Mouse (Mus musculus) kidney, adult 2 months (tissue): ENCODE results near the gene Hpcal1. TPM values are rescaled to one million over a fixed set of nuclear protein-coding genes. Genes with fewer than 3 reads are reported as not detected.
A peak's percentile ranks its signal among the peaks of the same experiment; 100 is the strongest.

Source experiments
- DNase-seq: peaks from one replicate; pipeline ENCODE4 v3.0.0; 2021
- H3K27ac ChIP-seq: fragments of 200-500 bp; 2 replicates; pipeline ENCODE4 v1.5.1; 2012; ENCODE audit warnings: low read depth, low read length, control low read depth, inconsistent platforms; ENCODE audit not compliant: insufficient read depth
- H3K27me3 ChIP-seq: fragments of 200-500 bp; replicated peaks from 2 replicates; pipeline ENCODE4 v1.6.1; 2012; ENCODE audit warnings: mild to moderate bottlenecking, moderate library complexity, low read length, inconsistent platforms; ENCODE audit not compliant: control insufficient read depth, insufficient read depth
- H3K36me3 ChIP-seq: fragments of 200-500 bp; 2 replicates; pipeline ENCODE4 v1.6.1; 2012; ENCODE audit warnings: mild to moderate bottlenecking, moderate library complexity, low read length, inconsistent platforms; ENCODE audit not compliant: control insufficient read depth, insufficient read depth
- H3K4me1 ChIP-seq: fragments of 200-500 bp; 2 replicates; pipeline ENCODE4 v1.6.1; 2011; ENCODE audit warnings: low read length; ENCODE audit not compliant: control insufficient read depth, insufficient read depth
- H3K4me3 ChIP-seq: fragments of 200-500 bp; 2 replicates; pipeline ENCODE4 v1.5.1; 2011; ENCODE audit warnings: mild to moderate bottlenecking, low read depth, low read length, control low read depth; ENCODE audit not compliant: insufficient read depth
- CTCF ChIP-seq: fragments of 200-500 bp; conservative IDR thresholded peaks from 2 replicates; pipeline ENCODE4 v1.5.1; 2011; ENCODE audit warnings: low read depth, mild to moderate bottlenecking, control low read depth, low read length, moderate library complexity, mixed read lengths; ENCODE audit not compliant: insufficient read depth, insufficient read length
- POLR2A ChIP-seq: fragments of 200-500 bp; IDR thresholded peaks from one replicate; pipeline ENCODE4 v1.6.1; 2011; ENCODE audit warnings: low read depth, low read length, control low read depth
- WGBS: fragments of 180-500 bp; shearing (Covaris S2); methylation state at CpG from one replicate; pipeline ENCODE4 v1.1.7; 2018; 5-methylcytosine and 5-hydroxymethylcytosine counted together
- polyA plus RNA-seq: library from polyadenylated mRNA; depleted of rRNA; stranded (reverse); fragments of >200 nt; gene quantifications from 2 replicates; pipeline ENCODE4 v1.2.3, GENCODE M21; 2012

Gene Hpcal1
- polyA plus RNA-seq, 1 experiment: 128 TPM

DNA sequence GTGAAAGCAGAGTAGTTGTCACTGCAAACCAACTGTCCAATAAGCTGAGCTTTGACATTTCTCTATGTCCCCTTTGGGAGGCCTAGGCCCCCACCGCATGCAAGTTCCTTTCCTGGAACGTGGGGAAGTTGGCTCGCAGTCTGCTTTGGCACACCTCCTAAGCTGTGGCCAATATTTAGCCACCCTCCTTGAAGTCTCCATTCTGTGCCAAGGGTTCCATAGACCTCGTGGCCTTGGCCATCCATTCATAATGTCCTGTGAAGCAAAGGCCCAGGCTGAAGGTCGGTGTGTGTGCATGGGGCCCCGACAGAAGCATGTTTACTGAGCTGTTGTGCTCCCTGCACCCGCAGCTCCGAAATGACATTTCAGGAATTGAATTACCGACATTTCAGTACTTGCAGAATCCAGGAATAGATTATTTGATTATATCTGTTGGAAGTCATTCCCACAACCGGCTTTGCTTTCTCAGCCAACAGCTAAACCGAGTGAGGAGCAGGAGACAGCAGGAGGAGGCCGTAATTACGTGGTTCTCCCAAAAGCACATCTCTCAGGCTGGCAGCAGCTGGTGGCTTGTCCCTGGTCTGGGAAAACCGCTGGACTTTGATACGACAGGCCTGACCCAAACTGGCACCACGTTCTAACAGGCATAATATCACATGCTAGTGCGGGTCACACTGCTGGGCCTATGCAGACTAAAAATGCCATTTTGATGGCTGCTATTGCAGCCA is 51.1 kb downstream of the Hpcal1 start:
- no peak overlapping the region for H3K4me3 ChIP-seq
- DNase-seq: peak; percentile 97
- H3K4me1 ChIP-seq: peaks cover 52% of the 10 kb centered on the region
- H3K36me3 ChIP-seq: no peaks in the 10 kb centered on the region
- WGBS: 16% methylated on average over 17 of the region's 17 CpGs
- no peaks in the 10 kb centered on the region for H3K27me3 ChIP-seq
- TF ChIP-seq POLR2A (no peak), CTCF (no peak)
- H3K27ac ChIP-seq: peak overlapping the region; percentile 65

DNA sequence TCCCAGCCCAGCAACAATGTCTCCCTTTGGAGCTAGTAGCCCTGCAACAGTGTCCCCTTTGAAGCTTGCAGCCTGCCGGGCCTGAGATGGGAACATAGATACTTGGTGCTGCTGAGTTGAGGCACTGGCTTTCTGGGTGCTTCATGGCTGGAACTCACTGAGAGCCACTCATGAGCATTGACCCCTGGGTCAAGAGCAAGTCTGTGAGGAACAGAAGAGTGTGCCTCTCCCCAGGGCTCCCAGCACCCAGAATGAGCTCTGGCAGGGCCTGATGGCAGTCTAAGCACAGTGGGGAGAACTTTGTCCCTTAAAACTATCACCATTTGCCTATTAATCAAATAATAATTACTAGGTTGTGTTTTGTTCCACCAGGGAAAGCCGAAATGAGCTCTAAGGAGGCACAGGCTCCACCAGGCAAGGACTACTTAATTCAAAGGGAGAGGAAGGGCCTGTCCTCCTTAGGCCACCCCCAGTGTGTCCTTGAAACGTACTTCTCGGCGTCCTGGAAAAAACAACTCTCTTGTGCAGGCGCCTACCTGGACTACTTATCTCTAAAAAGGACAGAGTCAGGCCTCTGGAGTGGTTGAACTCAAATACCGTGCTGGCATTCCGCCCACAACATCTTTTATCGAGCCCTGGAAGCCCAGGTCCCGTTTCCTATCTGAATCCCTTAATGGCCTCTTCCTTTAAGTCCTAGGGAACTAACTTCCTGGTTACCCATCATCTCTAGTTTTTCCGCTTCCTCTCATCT is 52.1 kb downstream of the Hpcal1 start:
- Histone ChIP-seq H3K36me3 (no peaks in the 10 kb centered on the region), H3K27me3 (no peaks in the 10 kb centered on the region), H3K4me1 (peaks cover 61% of the 10 kb centered on the region), H3K4me3 (no peak overlapping the region), H3K27ac (peak overlapping the region; percentile 65)
- peak; percentile 66 for DNase-seq
- TF ChIP-seq POLR2A (no peak), CTCF (no peak)
- WGBS: 37% methylated on average over 11 of the region's 11 CpGs

DNA sequence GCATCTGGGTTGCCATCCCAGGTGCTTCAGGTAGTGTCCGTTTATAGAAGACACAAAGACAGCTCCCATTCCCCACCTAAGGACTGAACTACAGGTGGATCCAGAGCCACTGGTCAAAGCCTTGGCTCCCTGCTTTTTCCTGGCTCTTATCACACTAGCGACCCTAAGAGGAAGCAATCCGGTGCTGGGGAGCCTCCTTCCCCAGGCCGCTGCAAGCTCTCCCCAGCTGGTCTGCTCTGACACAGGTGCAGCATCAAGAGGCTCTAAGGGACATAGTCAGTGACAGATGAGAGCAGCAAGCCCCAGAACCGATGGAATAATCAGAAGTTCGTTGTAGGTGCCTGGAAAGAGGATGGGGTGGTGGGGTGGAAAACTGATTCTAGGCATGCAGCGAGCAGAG is 54.8 kb downstream of the Hpcal1 start:
- no peak for DNase-seq
- H3K4me1 ChIP-seq: peaks cover 67% of the 10 kb centered on the region

DNA sequence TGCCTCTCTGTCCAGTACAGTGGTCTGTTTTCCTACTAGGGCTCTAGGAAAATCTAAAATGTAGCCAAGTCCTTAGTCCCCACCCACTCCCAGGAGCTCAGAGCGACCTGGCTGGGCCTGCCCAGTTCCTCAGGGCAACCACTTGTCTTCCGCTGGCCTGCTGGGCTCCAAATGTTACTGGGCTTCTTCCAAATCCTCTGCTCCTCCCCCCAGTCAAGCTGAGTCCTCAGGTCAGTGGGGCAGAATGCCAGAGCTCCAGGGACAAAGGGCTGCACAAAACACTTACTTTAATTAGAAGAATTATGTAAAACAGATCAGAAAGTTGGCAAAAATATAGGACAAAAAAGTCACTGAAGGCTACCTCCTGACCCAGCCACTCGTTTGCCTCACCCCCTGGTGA is 56.1 kb downstream of the Hpcal1 start:
- TF ChIP-seq CTCF (no peak), POLR2A (no peak)
- H3K4me1 ChIP-seq: peaks cover 70% of the 10 kb centered on the region
- H3K4me3 ChIP-seq: no peak overlapping the region
- DNase-seq: peak; percentile 99
- 3% methylated on average over 3 of the region's 3 CpGs for WGBS
- H3K27me3 ChIP-seq: no peaks in the 10 kb centered on the region
- peak overlapping the region; percentile 66 for H3K27ac ChIP-seq
- H3K36me3 ChIP-seq: no peaks in the 10 kb centered on the region

More for the DNA sequence above, 54.8 kb downstream of the Hpcal1 start:
- no peak overlapping the region for H3K27ac ChIP-seq
- 84% methylated on average over 7 of the region's 7 CpGs for WGBS
- TF ChIP-seq CTCF (no peak), POLR2A (no peak)
- no peaks in the 10 kb centered on the region for H3K36me3 ChIP-seq
- H3K27me3 ChIP-seq: no peaks in the 10 kb centered on the region
- H3K4me3 ChIP-seq: no peak overlapping the region

DNA sequence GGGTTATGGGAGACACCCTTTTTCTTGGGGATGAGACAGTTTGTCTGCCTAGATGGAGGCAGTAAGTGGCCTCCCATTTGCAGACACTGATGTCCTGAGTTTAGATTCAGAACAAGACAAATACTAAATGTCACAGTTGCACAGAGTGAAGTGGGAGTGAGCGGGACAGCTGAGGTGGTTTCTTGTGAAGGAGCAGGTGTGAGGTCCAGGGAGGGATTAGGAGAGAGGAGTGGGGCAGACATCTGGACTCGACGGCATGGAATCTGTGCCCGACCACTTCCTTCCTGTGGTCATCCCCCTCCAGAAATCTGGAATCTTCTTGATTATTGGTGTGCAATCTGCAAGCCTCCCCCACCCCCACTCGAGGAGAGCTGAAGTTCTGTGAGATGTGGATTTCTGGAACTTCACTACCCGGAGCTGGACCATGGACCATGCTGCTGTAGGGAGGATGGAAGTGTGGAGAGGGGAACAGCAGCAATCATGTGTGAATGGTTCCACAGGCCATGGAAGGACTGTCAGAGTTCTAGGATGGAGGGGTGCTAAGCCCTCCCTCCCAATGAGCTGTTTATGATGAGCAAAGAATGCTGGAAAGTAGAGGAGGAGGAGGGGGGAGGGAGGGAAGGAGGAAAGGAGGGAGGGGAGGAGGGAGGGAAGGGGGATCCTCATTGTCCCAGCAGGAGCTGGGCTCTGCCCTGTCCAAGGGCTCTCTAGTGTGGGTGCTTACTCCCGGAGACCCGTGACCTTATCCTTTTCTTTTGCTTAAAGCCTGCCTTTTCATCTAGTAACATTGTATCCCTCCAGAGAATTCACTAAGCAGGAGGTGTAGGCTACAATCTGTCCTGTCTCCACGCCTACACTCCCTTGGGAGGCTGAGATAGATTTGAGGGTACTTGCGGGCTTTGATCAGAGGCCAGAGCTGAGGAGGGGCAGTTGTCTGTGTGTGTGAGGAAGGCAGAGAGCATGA is 56.8 kb downstream of the Hpcal1 start:
- WGBS: 34% methylated on average over 10 of the region's 10 CpGs
- Histone ChIP-seq H3K4me3 (no peak overlapping the region), H3K36me3 (no peaks in the 10 kb centered on the region), H3K27me3 (no peaks in the 10 kb centered on the region), H3K27ac (peak overlapping the region; percentile 48), H3K4me1 (peaks cover 66% of the 10 kb centered on the region)
- no peak for TF ChIP-seq CTCF
- TF ChIP-seq POLR2A: no peak
- DNase-seq: peak; percentile 38

DNA sequence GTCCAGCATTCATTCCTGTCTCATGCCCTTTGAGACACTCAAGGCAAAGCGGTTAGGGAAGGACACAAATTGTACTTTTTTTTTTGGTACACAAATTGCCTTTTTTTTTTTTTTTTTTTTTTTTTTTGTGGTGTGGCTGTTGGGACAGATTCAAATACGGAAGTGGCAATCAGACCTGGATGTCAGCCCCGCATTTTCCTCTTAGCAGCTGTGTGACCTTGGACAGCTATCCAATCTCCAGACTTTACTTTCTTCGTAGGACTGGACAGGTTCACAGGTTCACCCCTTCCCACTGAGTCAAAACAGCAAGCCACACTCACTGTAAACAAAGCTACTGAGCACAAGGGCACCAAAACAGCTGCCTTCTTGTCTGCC is 57.5 kb downstream of the Hpcal1 start:
- Histone ChIP-seq H3K4me3 (no peak overlapping the region), H3K27ac (peak overlapping the region; percentile 42; the same call in 1 of the 2 replicates), H3K4me1 (peaks cover 60% of the 10 kb centered on the region), H3K36me3 (no peaks in the 10 kb centered on the region), H3K27me3 (no peaks in the 10 kb centered on the region)
- 14% methylated on average over 4 of the region's 4 CpGs for WGBS
- DNase-seq: peak; percentile 36
- TF ChIP-seq CTCF (no peak), POLR2A (no peak)

DNA sequence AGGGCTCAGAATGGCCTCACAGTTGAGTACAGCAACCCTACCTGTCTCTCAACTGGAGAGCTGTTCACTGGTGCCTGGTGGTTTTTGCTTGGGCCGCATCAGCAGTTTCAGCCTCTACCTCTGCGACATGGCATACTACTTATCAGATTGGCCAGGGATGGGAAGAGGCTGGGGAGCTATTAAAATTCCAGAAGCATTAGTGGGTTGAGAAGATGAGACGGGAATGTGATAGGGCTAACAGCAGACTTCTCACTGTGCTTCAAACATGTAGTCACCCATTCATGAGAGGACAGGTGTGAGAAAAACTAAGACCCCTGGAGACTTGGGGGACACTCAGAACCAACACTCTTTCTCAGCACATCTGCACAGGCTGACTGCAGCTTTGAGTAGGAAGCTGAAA is 59.1 kb downstream of the Hpcal1 start:
- TF ChIP-seq POLR2A: no peak
- no peak for TF ChIP-seq CTCF
- peak overlapping the region; percentile 37 for H3K27ac ChIP-seq
- H3K4me3 ChIP-seq: no peak overlapping the region
- H3K4me1 ChIP-seq: peaks cover 64% of the 10 kb centered on the region
- no peaks in the 10 kb centered on the region for H3K36me3 ChIP-seq
- WGBS: 48% methylated on average over 3 of the region's 3 CpGs
- DNase-seq: no peak
- no peaks in the 10 kb centered on the region for H3K27me3 ChIP-seq
